Mouse (Mus musculus) intestine, embryonic 16.5 days (tissue): ENCODE measurements around the gene Fibp. TPM values are rescaled to one million over a fixed set of nuclear protein-coding genes. Genes with fewer than 3 reads are reported as not detected.
"Not testable (repeated sequence)": the region's sequence is repeated elsewhere in the genome, so short reads cannot be mapped to it uniquely, and the experiment has no call there.

Experiments
- ATAC-seq: fragments of 200-750 bp; cut with Nextera tagmentation; 2 replicates; pipeline ENCODE4 v1.8.0; 2017; ENCODE audit warnings: moderate TSS enrichment, moderate library complexity
- H3K27ac ChIP-seq: fragments of 300-500 bp; sonication (generic); 2 replicates; pipeline ENCODE4 v1.5.1; 2014; ENCODE audit warnings: mild to moderate bottlenecking, low read length
- H3K27me3 ChIP-seq: fragments of 300-500 bp; sonication (generic); replicated peaks from 2 replicates; pipeline ENCODE4 v1.6.1; 2014; ENCODE audit warnings: low read length, control low read depth, mixed read lengths; ENCODE audit not compliant: control insufficient read depth, insufficient read depth
- H3K36me3 ChIP-seq: fragments of 300-500 bp; sonication (generic); 2 replicates; pipeline ENCODE4 v1.6.1; 2014; ENCODE audit warnings: low read length, control low read depth; ENCODE audit not compliant: control insufficient read depth, insufficient read depth
- H3K4me1 ChIP-seq: fragments of 300-500 bp; sonication (generic); 2 replicates; pipeline ENCODE4 v1.6.1; 2014; ENCODE audit warnings: low read length, control low read depth, mixed read lengths; ENCODE audit not compliant: control insufficient read depth, insufficient read depth
- H3K4me2 ChIP-seq: fragments of 300-500 bp; sonication (generic); 2 replicates; pipeline ENCODE4 v1.6.1; 2014; ENCODE audit warnings: low read depth, low read length, control low read depth
- H3K4me3 ChIP-seq: fragments of 300-500 bp; sonication (generic); 2 replicates; pipeline ENCODE4 v1.5.1; 2014; ENCODE audit warnings: mild to moderate bottlenecking, low read length
- H3K9ac ChIP-seq: fragments of 300-500 bp; sonication (generic); 2 replicates; pipeline ENCODE4 v1.6.1; 2014; ENCODE audit warnings: low read depth, low read length
- H3K9me3 ChIP-seq: fragments of 300-500 bp; sonication (generic); 2 replicates; pipeline ENCODE4 v1.6.1; 2016; ENCODE audit warnings: low read length, control low read depth; ENCODE audit not compliant: control insufficient read depth
- WGBS: fragments of 180-500 bp; shearing (Covaris S2); extraction: QIAGEN DNeasy Blood & Tissue Kit; methylation state at CpG from one replicate; pipeline ENCODE4 v1.1.7; 2014; 5-methylcytosine and 5-hydroxymethylcytosine counted together
- polyA plus RNA-seq: library from polyadenylated mRNA; unstranded; fragments of >200 nt; fragmentation: Nextera tagmentation; extraction: Ambion mirVana; gene quantifications from 2 replicates; pipeline ENCODE4 v1.2.1, GENCODE M21; 2015

Fibp gene
- polyA plus RNA-seq, 1 experiment from 2014 or later, result 102 TPM

DNA sequence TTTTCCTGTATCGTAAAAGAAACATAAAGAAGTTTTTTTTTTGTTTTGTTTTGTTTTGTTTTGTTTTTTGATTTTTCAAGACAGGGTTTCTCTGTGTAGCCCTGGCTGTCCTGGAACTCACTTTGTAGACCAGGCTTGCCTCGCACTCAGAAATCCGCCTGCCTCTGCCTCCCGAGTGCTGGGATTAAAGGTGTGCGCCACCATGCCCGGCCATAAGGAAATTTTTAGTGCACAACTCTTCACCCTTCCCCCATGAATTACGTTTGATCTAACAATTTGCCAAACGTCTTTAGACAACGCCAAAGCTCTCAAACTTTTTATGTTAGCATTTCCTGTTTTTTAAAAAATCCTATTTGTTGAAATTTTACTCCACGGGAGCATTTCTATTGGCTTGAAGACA is 29.3 kb downstream of the Fibp start:
- Histone ChIP-seq H3K4me1 (peaks cover 31% of the 10 kb centered on the region), H3K27ac (peak overlapping the region; percentile 99), H3K4me2 (peak overlapping the region; percentile 43), H3K36me3 (peaks cover 15% of the 10 kb centered on the region; the same call in 1 of the 2 replicates), H3K4me3 (peak overlapping the region; percentile 98; the same call in 1 of the 2 replicates)
- 41% methylated on average over 10 of the region's 10 CpGs for WGBS
- H3K27me3 ChIP-seq, H3K9ac ChIP-seq, ATAC-seq, H3K9me3 ChIP-seq: not testable (repeated sequence)

DNA sequence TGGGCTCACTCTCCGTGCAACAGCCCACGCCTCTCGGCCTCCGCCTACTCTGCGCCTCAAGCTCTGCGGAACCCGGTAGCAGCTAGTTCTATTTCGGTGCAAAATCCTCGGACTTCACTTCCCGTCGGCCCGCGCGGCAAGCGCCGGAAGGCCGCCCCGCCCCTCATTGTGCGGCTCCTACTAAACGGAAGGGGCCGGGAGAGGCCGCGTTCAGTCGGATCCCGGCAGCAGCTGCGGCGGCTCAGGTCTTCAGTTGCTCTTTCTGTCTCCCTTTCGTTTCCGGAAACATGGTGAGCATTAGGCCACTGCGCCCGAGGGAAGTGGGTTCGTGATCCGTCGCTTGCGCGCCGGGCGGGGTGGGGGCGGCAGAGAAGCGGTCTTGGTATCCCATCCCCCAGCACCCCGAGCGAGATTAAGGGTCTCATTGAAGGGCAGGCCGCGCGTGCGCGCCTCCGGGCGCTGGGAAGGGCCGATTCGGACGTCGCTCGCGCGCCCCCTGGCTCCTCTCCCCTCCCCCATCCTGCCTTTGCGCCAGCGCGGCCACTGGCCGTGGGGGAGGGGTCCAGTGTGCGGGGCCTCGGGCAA is 30.0 kb downstream of the Fibp start, which contains the start of gene Cfl1:
Cfl1 (plus strand) TSS at position 143 of the 585 bp plus-strand sequence.
- peaks cover 19% of the 10 kb centered on the region for H3K36me3 ChIP-seq
- peaks cover 32% of the 10 kb centered on the region for H3K4me1 ChIP-seq
- peak; percentile 49 for ATAC-seq
- H3K9me3 ChIP-seq, result no peaks in the 10 kb centered on the region
- H3K9ac ChIP-seq, result peak within 1 kb of the TSS; percentile 97
- no peaks in the 10 kb centered on the region for H3K27me3 ChIP-seq
- H3K4me2 ChIP-seq, result peak within 1 kb of the TSS; percentile 93
- under 1% methylated on average over 62 of the region's 62 CpGs for WGBS
- peak within 1 kb of the TSS; percentile 99 for H3K27ac ChIP-seq
- H3K4me3 ChIP-seq, result peak within 1 kb of the TSS; percentile 98

DNA sequence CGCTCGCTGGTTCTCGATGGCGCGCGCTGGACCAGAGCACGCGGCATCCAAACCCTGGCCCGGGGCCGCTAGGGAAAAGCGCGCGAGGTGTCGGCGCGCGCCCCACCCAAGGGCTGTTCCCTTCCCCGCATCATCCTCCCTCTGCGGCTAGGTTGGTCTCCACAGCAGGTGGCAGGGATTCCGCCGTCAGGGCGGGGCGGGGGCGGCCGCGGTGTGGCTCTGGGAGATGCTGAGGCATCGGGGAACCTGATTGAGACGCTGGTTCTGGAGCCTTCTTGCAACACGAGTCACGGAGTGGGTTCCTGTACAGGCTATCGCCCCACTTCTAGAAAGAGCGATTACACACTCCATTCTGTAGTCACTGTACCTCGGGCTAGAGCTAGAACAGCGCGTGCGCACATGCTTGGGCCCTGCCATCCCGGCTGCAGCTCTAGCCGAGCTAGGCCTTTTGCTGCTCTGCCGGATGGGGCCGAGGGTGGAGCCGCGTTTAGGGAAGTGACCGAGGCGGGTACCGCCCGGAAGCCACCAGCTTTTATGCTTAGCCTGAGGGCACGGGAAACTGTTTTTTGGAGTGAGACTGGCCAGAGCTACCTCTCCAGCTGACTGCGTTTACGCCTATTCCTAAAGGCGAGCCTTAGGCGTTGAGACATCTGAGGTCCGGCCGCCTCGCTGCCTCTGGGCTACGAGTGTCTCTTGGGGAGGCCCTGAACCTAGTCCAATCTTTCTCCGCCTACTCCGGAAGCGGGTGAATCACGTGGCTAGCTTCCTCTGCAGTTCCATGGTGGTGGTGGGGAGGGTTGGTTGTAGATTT is 30.7 kb downstream of the Fibp start:
- H3K4me1 ChIP-seq, result peaks cover 32% of the 10 kb centered on the region
- H3K4me3 ChIP-seq, result peak overlapping the region; percentile 98
- no peaks in the 10 kb centered on the region for H3K9me3 ChIP-seq
- peak; percentile 27 for ATAC-seq
- no peaks in the 10 kb centered on the region for H3K27me3 ChIP-seq
- H3K9ac ChIP-seq, result peak overlapping the region; percentile 97
- under 1% methylated on average over 59 of the region's 59 CpGs for WGBS
- peaks cover 23% of the 10 kb centered on the region for H3K36me3 ChIP-seq
- peak overlapping the region; percentile 79 for H3K4me2 ChIP-seq
- peak overlapping the region; percentile 99 for H3K27ac ChIP-seq

DNA sequence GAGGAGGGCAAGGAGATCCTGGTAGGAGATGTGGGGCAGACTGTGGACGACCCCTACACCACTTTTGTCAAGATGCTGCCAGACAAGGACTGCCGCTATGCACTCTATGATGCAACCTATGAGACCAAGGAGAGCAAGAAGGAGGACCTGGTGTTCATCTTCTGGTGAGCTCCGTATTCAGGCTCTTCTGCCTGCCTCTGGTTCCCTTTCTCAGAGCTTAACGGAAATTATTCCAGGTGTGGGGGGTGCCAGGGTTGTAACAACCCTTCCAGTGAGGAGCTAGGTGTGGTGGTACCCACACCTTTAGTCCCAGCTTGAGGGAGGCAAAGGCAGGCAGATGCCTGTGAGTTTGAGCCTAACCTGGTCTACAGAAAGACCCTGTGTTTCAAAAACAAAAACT is 32.2 kb downstream of the Fibp start:
- no peaks in the 10 kb centered on the region for H3K9me3 ChIP-seq
- H3K9ac ChIP-seq, result 0 out of 2 replicates have a peak overlapping the region, but pooled peaks have one; percentile 24
- H3K27me3 ChIP-seq, result no peaks in the 10 kb centered on the region
- no peak for ATAC-seq
- peak overlapping the region; percentile 33 for H3K27ac ChIP-seq
- no peak overlapping the region; the same call in 1 of the 2 replicates for H3K4me2 ChIP-seq
- WGBS, result 83% methylated on average over 4 of the region's 4 CpGs
- H3K4me1 ChIP-seq, result peaks cover 18% of the 10 kb centered on the region
- peaks cover 32% of the 10 kb centered on the region for H3K36me3 ChIP-seq
- peak overlapping the region; percentile 7; the same call in 1 of the 2 replicates for H3K4me3 ChIP-seq

DNA sequence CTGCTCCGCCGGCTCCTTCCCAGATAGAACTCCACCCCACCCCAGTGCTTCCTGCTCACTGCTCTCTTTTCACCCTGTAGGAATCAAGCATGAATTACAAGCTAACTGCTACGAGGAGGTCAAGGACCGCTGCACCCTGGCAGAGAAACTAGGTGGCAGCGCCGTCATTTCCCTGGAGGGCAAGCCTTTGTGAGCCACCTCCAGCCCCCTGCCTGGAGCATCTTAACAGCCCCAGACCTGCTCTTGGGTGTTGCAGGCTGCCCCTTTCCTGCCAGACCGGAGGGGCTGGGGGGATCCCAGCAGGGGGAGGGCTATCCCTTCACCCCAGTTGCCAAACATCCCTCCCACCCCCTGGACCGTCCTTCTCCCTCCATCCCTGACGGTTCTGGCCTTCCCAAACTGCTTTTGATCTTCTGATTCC is 32.9 kb downstream of the Fibp start:
- H3K9me3 ChIP-seq, H3K9ac ChIP-seq, H3K27me3 ChIP-seq, H3K4me3 ChIP-seq, H3K4me2 ChIP-seq, ATAC-seq: not testable (repeated sequence)
- H3K36me3 ChIP-seq, result peaks cover 32% of the 10 kb centered on the region
- peak overlapping the region; percentile 14; the same call in 1 of the 2 replicates for H3K27ac ChIP-seq
- H3K4me1 ChIP-seq, result peaks cover 18% of the 10 kb centered on the region
- 58% methylated on average over 9 of the region's 9 CpGs for WGBS

DNA sequence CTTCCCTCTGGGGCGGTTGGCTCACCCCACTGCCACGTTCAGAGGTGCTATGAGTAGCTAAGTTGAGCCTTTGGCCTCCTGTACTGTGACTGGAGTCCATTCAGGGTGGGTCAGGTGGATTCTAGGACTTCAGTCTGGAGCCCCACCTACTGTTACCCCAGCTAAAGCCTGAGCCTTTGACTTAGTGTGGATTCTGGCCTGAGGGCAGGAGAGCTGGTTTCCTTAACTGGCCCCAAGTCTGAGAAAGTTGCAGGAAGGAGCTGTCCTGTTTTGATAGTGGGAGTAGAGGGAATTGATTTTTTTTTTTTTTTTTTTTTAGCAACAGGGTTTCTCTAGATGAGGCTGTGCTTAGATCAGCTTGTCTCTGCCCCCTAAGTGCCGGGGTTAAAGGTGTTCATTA is 33.9 kb downstream of the Fibp start:
- Histone ChIP-seq H3K36me3 (peaks cover 32% of the 10 kb centered on the region), H3K27ac (peak overlapping the region; percentile 72), H3K4me3 (no peak overlapping the region), H3K4me1 (peaks cover 18% of the 10 kb centered on the region), H3K9ac (no peak overlapping the region), H3K27me3 (no peaks in the 10 kb centered on the region), H3K9me3 (no peaks in the 10 kb centered on the region), H3K4me2 (no peak overlapping the region)
- WGBS, result 75% methylated on average over 3 of the region's 3 CpGs
- peak; percentile 26 for ATAC-seq

DNA sequence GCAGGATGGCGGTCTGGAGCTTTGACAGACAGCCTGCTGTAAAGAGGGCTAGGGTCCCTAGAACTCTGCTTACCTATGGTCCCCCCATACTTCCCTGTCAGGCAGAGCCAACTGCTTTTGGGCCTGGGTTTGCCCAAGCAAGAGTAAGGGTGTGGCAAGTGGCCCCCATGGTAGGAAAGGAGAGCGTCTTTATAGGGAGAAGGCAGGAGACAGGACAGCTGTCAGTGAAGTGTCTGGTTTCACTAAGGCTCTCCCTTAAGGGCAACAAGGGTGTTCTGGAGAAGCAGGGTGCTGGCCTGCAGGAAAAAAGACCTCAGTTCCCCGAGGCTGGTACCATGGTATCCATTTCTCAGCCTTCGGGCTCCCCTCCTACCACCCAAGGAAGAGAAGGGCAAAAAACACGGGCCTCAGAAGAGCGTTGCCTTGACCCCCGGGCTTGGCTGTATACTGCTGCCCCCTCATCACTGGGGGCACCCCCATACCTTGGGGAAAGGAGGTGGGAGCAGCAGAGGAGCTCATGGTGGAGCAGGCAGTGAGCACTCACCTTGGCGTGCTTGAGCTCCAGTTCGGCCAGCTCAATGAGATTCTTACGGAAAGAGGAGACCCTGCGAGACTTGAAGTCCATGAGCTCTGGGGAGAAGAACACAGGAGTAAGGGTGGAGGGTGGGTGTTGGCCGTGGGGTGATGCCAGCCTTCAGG is 35.1 kb downstream of the Fibp start:
- no peaks in the 10 kb centered on the region for H3K9me3 ChIP-seq
- 79% methylated on average over 12 of the region's 12 CpGs for WGBS
- H3K36me3 ChIP-seq, result peaks cover 32% of the 10 kb centered on the region
- H3K4me3 ChIP-seq, result no peak overlapping the region
- peak overlapping the region; percentile 4; the same call in 1 of the 2 replicates for H3K27ac ChIP-seq
- no peaks in the 10 kb centered on the region for H3K27me3 ChIP-seq
- H3K9ac ChIP-seq, result no peak overlapping the region
- no peak overlapping the region for H3K4me2 ChIP-seq
- ATAC-seq, result no peak
- peaks cover 17% of the 10 kb centered on the region for H3K4me1 ChIP-seq

DNA sequence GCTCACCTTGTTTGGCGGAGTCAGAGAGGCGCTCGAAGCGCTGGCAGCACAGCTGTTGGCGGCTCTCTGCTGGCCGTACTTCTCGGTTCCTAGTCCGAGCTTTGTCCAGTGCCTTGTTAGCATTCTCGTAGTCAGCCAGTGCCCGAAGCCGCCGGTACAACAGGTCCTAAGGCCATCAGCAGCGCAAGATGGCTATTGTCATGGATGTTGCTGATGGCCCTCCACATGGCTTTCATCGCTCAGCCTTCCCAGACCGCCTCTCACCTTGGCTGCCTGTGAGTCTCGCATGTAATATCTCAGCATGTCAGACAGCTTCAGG is 35.6 kb downstream of the Fibp start:
- peaks cover 17% of the 10 kb centered on the region for H3K4me1 ChIP-seq
- H3K9me3 ChIP-seq, result no peaks in the 10 kb centered on the region
- H3K4me2 ChIP-seq, result no peak overlapping the region
- ATAC-seq, result no peak
- H3K36me3 ChIP-seq, result peaks cover 32% of the 10 kb centered on the region
- no peak overlapping the region for H3K27ac ChIP-seq
- H3K4me3 ChIP-seq, result no peak overlapping the region
- 85% methylated on average over 16 of the region's 16 CpGs for WGBS
- H3K27me3 ChIP-seq, result no peaks in the 10 kb centered on the region
- no peak overlapping the region for H3K9ac ChIP-seq

DNA sequence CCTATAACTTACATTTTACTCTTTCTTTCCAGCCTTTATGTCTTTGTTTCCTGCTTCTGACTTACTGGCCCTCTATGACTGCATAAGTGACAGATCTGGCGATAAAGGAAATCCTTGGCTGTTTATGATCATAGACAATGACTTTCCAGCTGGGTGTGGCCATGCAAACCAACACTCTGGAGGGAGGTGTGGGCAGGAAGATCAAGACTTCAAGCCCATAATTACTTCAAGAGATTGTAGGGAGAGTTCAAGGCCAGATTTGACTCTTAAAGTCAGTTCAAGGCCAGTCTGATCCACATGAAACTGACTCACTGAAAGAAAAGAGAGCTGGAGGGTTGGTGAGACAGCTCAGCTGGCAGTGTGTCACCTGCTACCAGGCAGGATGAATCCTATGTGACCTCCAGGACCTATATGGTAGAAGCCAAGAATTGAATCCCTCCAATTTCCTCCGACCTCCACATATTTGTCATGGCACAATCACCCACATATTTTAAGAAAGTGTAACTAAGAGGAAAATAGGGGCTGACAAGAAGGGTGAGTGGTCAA is 40.0 kb downstream of the Fibp start:
- H3K4me2 ChIP-seq, result no peak overlapping the region
- H3K4me1 ChIP-seq, result 0 out of 2 replicates have a peak, but pooled peaks cover 2% of the 10 kb centered on the region
- H3K27me3 ChIP-seq, result no peaks in the 10 kb centered on the region
- ATAC-seq, result peak; percentile 62
- peaks cover 16% of the 10 kb centered on the region for H3K36me3 ChIP-seq
- no peaks in the 10 kb centered on the region for H3K9me3 ChIP-seq
- 75% methylated on average over 2 of the region's 2 CpGs for WGBS
- H3K27ac ChIP-seq, result 0 out of 2 replicates have a peak overlapping the region, but pooled peaks have one; percentile 33
- no peak overlapping the region for H3K4me3 ChIP-seq
- no peak overlapping the region for H3K9ac ChIP-seq
